Mouse (Mus musculus) left cerebral cortex, postnatal 10 days (tissue): ENCODE results near the gene Kazn. TPM values are rescaled to one million over a fixed set of nuclear protein-coding genes. Genes with fewer than 3 reads are reported as not detected.
A peak's percentile ranks its signal among the peaks of the same experiment; 100 is the strongest.

Source experiments
- DNase-seq, 2 experiments: peaks; one replicate each; pipeline ENCODE4 v3.0.0; 2021 to 2022; ENCODE audit warnings: low spot score in 2 of 2, mixed read lengths in 1 of 2; ENCODE audit errors: extremely low spot score in 1 of 2
- intact Hi-C: fragments of 180-260 bp; cut with DNase I; formaldehyde crosslinking; loops from one replicate; pipeline ENCODE4 v1.15.1; 2025
- total RNA-seq, 2 experiments: library from RNA; stranded (reverse); gene quantifications; 2 replicates each; pipeline ENCODE4 v1.2.3; 2021

Kazn gene
- total RNA-seq, 2 experiments from 2014 or later: 65.2 to 71.9 TPM

- intact Hi-C loops: loop anchor here (2.0 kb wide), 1 partner anchor 137 kb away; no protein-coding TSS in a partner anchor
- DNase-seq: no peak
These were observed 95.1 kb downstream of the Kazn start for GRCm38 (mm10) chr4:142144096-142144495.

GRCm38 (mm10) chr4:142143290-142143689 is 95.9 kb downstream of the Kazn start:
- no peak for DNase-seq
- intact Hi-C loops: no loop called here

DNA sequence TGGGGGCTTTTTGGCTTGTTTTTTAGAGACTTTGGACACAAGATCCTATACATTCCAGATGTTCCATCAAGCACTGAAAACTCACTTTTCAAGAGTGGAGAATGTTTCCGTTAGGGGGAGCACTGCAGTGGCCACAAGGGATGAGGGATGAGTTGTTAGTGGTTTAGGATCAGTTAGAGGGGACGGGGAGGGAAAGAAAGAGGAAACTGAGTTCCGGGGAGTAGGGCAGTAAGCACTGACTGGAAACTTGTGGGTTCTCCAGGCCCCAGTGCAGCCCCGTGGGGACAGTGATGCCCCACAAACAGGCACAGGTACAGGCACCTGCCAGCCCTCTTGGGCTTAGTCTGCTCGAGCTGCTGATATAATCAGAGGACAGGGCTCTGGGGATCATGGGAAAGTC is 99.5 kb downstream of the Kazn start:
- no peak for DNase-seq
- intact Hi-C loops: no loop called here

DNA sequence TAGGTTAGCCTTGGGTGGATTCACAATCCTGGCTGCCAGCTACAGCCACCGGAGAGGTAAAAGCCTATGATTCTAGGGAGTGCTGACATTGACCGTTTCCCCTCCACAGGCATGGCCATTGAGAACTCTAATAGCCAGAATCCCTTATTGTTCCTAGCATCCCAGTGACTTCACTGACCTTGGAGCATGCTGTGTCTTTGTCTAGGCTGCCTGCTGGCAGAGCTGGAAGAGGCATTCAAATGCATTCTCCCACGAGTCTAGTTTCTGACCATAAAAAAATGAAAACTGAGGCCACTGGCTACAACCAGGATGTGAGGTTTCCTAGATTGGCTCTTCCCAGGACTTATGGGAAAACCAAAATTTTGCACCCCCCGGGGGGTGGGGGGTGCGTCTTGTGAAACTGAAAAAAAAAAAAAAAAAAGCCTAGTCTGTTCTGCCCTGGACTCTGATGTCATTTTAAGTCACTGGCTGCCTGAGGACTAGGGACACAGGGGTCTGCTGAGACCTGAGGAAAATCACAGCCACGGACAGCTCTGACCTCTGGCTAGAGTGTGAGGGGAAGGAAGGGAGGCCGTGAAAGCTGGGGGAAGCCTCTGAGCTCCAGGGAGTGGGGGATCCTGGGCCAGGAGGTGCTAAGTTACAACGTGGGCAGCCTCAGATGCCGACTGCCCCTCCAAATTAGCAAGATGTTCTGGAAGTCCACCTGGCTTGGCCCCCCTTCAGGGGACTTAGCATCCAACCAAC is 100.7 kb downstream of the Kazn start:
- DNase-seq: no peak
- intact Hi-C loops: no loop called here

- DNase-seq: no peak
- intact Hi-C loops: no loop called here
These were observed 102.3 kb downstream of the Kazn start for GRCm38 (mm10) chr4:142136766-142137503.

- no peak for DNase-seq
- intact Hi-C loops: no loop called here
These were observed 103.7 kb downstream of the Kazn start for GRCm38 (mm10) chr4:142135515-142135914.

DNA sequence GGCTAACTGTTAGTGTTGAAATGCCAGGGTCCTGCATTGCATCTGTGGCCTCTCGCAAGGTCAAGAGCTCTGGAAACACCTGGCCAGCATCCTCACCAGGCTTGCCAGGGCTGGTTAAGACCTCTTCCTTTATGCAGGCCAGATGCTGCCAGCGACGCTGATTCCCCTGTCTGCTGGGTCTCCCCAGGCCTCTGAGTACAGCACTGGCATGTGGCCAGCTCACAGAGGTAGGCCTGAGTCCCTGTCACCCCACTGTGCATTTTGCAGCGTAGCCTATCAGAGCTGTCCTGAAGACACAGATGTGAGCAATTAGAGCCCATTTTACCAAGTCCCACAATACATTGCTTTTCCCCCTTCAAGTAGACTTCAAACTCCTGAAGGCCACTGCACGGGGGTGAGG is 109.0 kb downstream of the Kazn start:
- DNase-seq: no peak

DNA sequence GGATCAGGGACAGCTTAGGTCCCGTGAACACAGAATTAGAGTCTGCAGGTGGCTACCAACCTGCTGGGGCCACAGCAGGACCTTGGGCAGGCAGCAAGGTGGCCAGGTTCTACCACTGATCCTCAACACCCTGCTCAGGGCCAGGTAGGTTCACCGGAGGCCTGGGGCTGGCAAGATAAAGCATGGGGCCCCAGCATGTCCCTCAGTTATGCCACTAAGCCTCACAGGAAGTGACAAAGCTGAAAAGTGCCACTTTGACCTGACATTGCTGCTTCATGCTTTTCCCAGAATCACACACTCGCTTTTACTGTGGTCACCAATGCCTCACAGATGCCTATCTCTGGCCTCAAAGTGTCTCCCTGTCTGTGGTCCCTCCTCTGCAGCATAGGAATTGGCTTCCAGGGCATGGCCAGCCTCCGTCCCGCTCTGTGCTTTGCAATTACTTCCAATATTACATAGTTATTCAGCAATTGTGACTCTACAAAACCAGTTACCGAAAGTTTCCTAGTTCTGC is 111.9 kb downstream of the Kazn start:
- intact Hi-C loops: no loop called here
- DNase-seq: no peak

More for the DNA sequence above, 109.0 kb downstream of the Kazn start:
- intact Hi-C loops: no loop called here

GRCm38 (mm10) chr4:142126641-142127274 is 112.4 kb downstream of the Kazn start:
- intact Hi-C loops: no loop called here
- DNase-seq: no peak

DNA sequence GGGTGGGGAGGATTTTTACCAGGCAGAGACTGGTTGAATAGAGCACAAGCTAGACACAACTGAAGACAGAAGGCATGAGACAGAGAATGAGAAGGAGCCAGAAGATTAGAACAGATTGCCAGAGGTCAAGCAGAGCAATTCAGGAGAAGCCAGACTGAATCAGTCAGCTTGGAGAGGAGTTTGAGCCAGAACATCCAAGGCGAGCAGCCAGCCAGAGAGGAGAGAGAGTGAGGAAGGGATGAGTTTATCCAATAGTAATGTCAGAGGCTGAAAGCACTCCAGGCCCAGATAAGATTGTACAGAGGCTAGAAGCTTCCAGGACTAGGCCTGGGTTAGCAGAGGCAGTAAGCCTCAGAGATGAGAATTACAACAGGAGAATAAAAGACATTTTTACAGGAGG is 118.0 kb downstream of the Kazn start:
- no peak for DNase-seq
- intact Hi-C loops: no loop called here

- intact Hi-C loops: no loop called here
- no peak for DNase-seq
These were observed 120.7 kb downstream of the Kazn start for GRCm38 (mm10) chr4:142118522-142118921.

- intact Hi-C loops: no loop called here
- DNase-seq: no peak
These were observed 121.2 kb downstream of the Kazn start for GRCm38 (mm10) chr4:142117993-142118392.

- no peak for DNase-seq
- intact Hi-C loops: no loop called here
These were observed 125.9 kb downstream of the Kazn start for GRCm38 (mm10) chr4:142113306-142113705.

DNA sequence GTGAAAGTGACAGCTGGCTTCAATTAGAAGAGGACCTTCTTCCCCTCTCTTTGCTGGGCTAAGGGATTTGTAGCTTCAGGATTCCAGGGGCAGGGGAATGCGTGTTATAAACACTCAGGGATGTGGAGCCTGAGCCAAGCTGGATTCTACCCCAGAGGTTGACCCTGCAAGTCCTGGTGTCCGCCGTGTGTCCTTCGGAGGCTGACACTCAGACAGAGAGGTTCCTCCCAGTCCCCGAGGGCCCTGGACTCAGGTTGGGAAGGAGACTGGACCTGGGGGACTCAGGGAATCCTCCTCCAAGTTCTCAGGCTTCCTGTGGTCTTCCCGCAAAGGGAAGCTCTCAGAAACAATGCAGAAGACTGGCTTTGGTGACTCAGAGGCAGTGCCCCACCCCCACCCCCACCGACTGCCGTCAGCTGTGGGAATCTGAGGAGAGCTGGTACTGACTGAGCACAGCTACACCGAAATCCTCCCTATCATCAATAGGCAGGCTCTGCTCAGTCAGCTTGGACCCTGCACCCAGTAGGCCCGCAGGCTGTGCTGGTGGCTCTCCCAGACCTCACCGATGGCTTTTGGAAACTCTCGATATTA is 136.0 kb downstream of the Kazn start:
- DNase-seq: no peak
- intact Hi-C loops: no loop called here

- intact Hi-C loops: no loop called here
- DNase-seq: peak; percentile 68 to 86
These were observed 140.9 kb downstream of the Kazn start for GRCm38 (mm10) chr4:142098303-142098702.

DNA sequence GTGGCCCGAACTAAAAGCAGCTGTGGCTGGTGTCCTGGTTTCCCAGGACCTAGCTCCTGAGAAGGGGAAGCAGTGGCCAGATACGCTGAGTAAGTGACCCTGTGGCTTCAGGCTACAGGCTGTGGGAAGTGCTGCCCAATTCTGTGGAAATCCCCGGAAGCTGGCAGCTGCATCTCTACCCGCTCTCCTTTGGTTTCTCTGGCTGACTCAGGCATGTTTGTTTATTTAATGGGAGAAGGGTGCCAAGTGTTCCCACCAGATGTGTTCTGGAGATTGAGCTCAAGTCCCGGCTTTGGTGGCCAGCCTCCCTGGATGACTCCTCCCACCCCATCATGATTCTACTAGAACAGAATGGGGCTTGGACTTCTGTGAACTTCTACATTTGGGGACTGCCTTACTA is 141.3 kb downstream of the Kazn start:
- intact Hi-C loops: loop anchor here (1.0 kb wide), 1 partner anchor 91 kb away; no protein-coding TSS in a partner anchor
- peak in 1 of 2 experiments; percentile 63 for DNase-seq

- peak in 1 of 2 experiments; percentile 58 for DNase-seq
- intact Hi-C loops: no loop called here
These were observed 143.5 kb downstream of the Kazn start for GRCm38 (mm10) chr4:142095513-142096241.

DNA sequence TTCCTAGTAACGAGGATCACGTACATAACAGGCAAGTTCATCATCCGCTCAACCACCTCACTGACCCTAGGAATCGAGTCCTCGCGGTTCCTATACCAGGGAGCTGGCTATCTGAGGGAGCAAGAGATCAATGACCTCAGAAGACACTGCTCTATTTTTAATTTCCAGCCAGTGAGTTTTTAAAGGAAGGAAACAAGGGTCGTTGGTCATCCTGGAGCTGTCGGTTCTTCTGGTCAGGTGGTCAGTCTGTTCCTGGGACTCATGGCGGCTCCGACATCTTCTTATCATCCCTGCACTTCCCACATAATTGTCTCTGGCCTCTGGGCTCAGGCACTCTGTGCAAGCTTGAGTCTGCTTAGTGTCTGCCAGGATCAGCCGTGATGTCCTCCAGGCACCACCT is 144.8 kb downstream of the Kazn start:
- intact Hi-C loops: no loop called here
- DNase-seq: no peak

GRCm38 (mm10) chr4:142091100-142091499 is 148.1 kb downstream of the Kazn start:
- no peak for DNase-seq
- intact Hi-C loops: no loop called here
